Mouse (Mus musculus) heart, embryonic 12.5 days (tissue): ENCODE measurements around the gene Mlc1. TPM values are rescaled to one million over a fixed set of nuclear protein-coding genes. Genes with fewer than 3 reads are reported as not detected.
A peak's percentile ranks its signal among the peaks of the same experiment; 100 is the strongest.

Source experiments
- ATAC-seq: fragments of 200-750 bp; cut with Nextera tagmentation; 2 replicates; pipeline ENCODE4 v1.8.0; 2017; ENCODE audit warnings: moderate TSS enrichment, moderate library complexity; ENCODE audit not compliant: insufficient number of reproducible peaks, low FRiP score
- H3K27ac ChIP-seq: fragments of 300-500 bp; sonication (generic); 2 replicates; pipeline ENCODE4 v1.5.1; 2016; ENCODE audit warnings: mild to moderate bottlenecking, moderate library complexity; ENCODE audit not compliant: poor library complexity, severe bottlenecking
- H3K27me3 ChIP-seq: fragments of 300-500 bp; sonication (generic); replicated peaks from 2 replicates; pipeline ENCODE4 v1.6.1; 2016; ENCODE audit warnings: mild to moderate bottlenecking, moderate library complexity
- H3K36me3 ChIP-seq: fragments of 300-500 bp; sonication (generic); 2 replicates; pipeline ENCODE4 v1.6.1; 2016; ENCODE audit warnings: mild to moderate bottlenecking, moderate library complexity
- H3K4me1 ChIP-seq: fragments of 300-500 bp; sonication (generic); replicated peaks from 2 replicates; pipeline ENCODE4 v1.6.1; 2016; ENCODE audit warnings: mild to moderate bottlenecking
- H3K4me2 ChIP-seq: fragments of 300-500 bp; sonication (generic); 2 replicates; pipeline ENCODE4 v1.6.1; 2016; ENCODE audit warnings: mild to moderate bottlenecking, moderate library complexity
- H3K4me3 ChIP-seq: fragments of 300-500 bp; sonication (generic); 2 replicates; pipeline ENCODE4 v1.5.1; 2016; ENCODE audit warnings: mild to moderate bottlenecking
- H3K9ac ChIP-seq: fragments of 300-500 bp; sonication (generic); 2 replicates; pipeline ENCODE4 v1.6.1; 2016; ENCODE audit warnings: mild to moderate bottlenecking, moderate library complexity
- H3K9me3 ChIP-seq: fragments of 300-500 bp; sonication (generic); replicated peaks from 2 replicates; pipeline ENCODE4 v1.6.1; 2016; ENCODE audit warnings: mild to moderate bottlenecking, moderate library complexity
- WGBS: fragments of 180-500 bp; shearing (Covaris S2); methylation state at CpG from one replicate; pipeline ENCODE4 v1.1.7; 2016; 5-methylcytosine and 5-hydroxymethylcytosine counted together
- polyA plus RNA-seq: library from polyadenylated mRNA; unstranded; fragments of >200 nt; fragmentation: Nextera tagmentation; extraction: Ambion mirVana; gene quantifications from 2 replicates; pipeline ENCODE4 v1.2.1, GENCODE M21; 2016

Mlc1 gene
- polyA plus RNA-seq, 1 experiment from 2014 or later, result 0.06 TPM

- Histone ChIP-seq H3K4me3 (no peak within 1 kb of the TSS), H3K4me1 (no peaks in the 10 kb centered on the region), H3K9me3 (no peaks in the 10 kb centered on the region), H3K4me2 (no peak within 1 kb of the TSS), H3K9ac (no peak within 1 kb of the TSS), H3K36me3 (no peaks in the 10 kb centered on the region), H3K27ac (no peak within 1 kb of the TSS), H3K27me3 (no peaks in the 10 kb centered on the region)
- no peak for ATAC-seq
- WGBS, result 85% methylated on average over 31 of the region's 31 CpGs
Measured at GRCm38 (mm10) chr15:88982534-88983079, 3.8 kb upstream of the Mlc1 start, which contains the start of gene Mov10l1. Gene Mov10l1, plus strand, starts transcription at chr15:88982909.

GRCm38 (mm10) chr15:88979138-88979446, 285 bp upstream of the Mlc1 start:
- H3K4me2 ChIP-seq, result no peak overlapping the region
- H3K9me3 ChIP-seq, result no peaks in the 10 kb centered on the region
- no peaks in the 10 kb centered on the region for H3K36me3 ChIP-seq
- H3K27me3 ChIP-seq, result no peaks in the 10 kb centered on the region
- no peaks in the 10 kb centered on the region for H3K4me1 ChIP-seq
- ATAC-seq, result no peak
- H3K27ac ChIP-seq, result no peak overlapping the region
- WGBS, result 38% methylated on average over 3 of the region's 3 CpGs
- H3K4me3 ChIP-seq, result no peak overlapping the region
- H3K9ac ChIP-seq, result no peak overlapping the region

- no peak overlapping the region for H3K27ac ChIP-seq
- 74% methylated on average over 4 of the region's 4 CpGs for WGBS
Measured at GRCm38 (mm10) chr15:88972300-88972699, 6.5 kb downstream of the Mlc1 start.

GRCm38 (mm10) chr15:88964070-88964578, 14.7 kb downstream of the Mlc1 start:
- Histone ChIP-seq H3K4me3 (no peak overlapping the region), H3K36me3 (no peaks in the 10 kb centered on the region), H3K27me3 (peaks cover 8% of the 10 kb centered on the region; the same call in 1 of the 2 replicates), H3K4me2 (no peak overlapping the region), H3K4me1 (no peaks in the 10 kb centered on the region), H3K9me3 (no peaks in the 10 kb centered on the region), H3K27ac (no peak overlapping the region), H3K9ac (no peak overlapping the region)
- WGBS, result 80% methylated on average over 2 of the region's 2 CpGs
- ATAC-seq, result no peak

More at GRCm38 (mm10) chr15:88972300-88972699, 6.5 kb downstream of the Mlc1 start:
- Histone ChIP-seq H3K27me3 (no peaks in the 10 kb centered on the region), H3K9ac (no peak overlapping the region), H3K36me3 (no peaks in the 10 kb centered on the region), H3K4me3 (no peak overlapping the region), H3K9me3 (no peaks in the 10 kb centered on the region), H3K4me2 (no peak overlapping the region), H3K4me1 (no peaks in the 10 kb centered on the region)
- ATAC-seq, result no peak

DNA sequence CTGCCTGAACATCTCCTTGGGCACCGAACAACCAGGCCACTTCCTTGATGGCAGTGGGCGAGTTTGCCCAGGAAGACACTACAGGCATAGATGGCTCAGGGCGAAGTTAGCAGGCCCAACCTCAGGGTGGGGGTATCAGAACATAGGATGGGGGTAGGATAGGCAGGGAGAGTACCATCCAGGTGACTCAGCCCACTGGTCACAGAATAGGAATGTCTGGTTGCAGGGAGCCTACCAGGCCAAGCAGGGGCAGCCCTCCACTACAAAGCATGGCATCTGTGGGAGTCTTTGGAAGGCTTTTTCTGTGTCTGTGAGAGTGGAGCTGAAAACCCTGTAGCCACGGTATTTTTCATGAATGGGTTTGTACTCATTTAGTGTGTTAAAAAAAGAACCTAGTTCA, 21.3 kb downstream of the Mlc1 start:
- no peak overlapping the region for H3K4me2 ChIP-seq
- peaks cover 46% of the 10 kb centered on the region for H3K27me3 ChIP-seq
- H3K9ac ChIP-seq, result no peak overlapping the region
- H3K36me3 ChIP-seq, result no peaks in the 10 kb centered on the region
- H3K9me3 ChIP-seq, result no peaks in the 10 kb centered on the region
- H3K4me1 ChIP-seq, result peaks cover 7% of the 10 kb centered on the region
- WGBS, result 75% methylated on average over 4 of the region's 4 CpGs
- H3K4me3 ChIP-seq, result no peak overlapping the region
- no peak overlapping the region for H3K27ac ChIP-seq
- no peak for ATAC-seq

GRCm38 (mm10) chr15:88955342-88955741, 23.5 kb downstream of the Mlc1 start:
- H3K9me3 ChIP-seq, result no peaks in the 10 kb centered on the region
- H3K36me3 ChIP-seq, result no peaks in the 10 kb centered on the region
- no peak overlapping the region for H3K27ac ChIP-seq
- H3K27me3 ChIP-seq, result peaks cover 42% of the 10 kb centered on the region
- H3K4me2 ChIP-seq, result no peak overlapping the region; the same call in 1 of the 2 replicates
- no peak overlapping the region for H3K4me3 ChIP-seq
- H3K9ac ChIP-seq, result no peak overlapping the region
- ATAC-seq, result no peak
- H3K4me1 ChIP-seq, result peaks cover 7% of the 10 kb centered on the region
- 83% methylated on average over 6 of the region's 6 CpGs for WGBS

GRCm38 (mm10) chr15:88954368-88955072, 24.3 kb downstream of the Mlc1 start, which contains the start of gene Ttll8:
Gene Ttll8, minus strand, starts transcription at chr15:88954418.
- peak within 1 kb of the TSS; percentile 61 for H3K9ac ChIP-seq
- no peaks in the 10 kb centered on the region for H3K36me3 ChIP-seq
- peaks cover 7% of the 10 kb centered on the region for H3K4me1 ChIP-seq
- H3K27ac ChIP-seq, result no peak within 1 kb of the TSS
- H3K9me3 ChIP-seq, result no peaks in the 10 kb centered on the region
- 0 out of 2 replicates have a peak, but pooled peaks have one; percentile 51 for ATAC-seq
- 4% methylated on average over 53 of the region's 53 CpGs for WGBS
- H3K4me2 ChIP-seq, result peak within 1 kb of the TSS; percentile 89
- H3K4me3 ChIP-seq, result peak within 1 kb of the TSS; percentile 49
- peaks cover 42% of the 10 kb centered on the region for H3K27me3 ChIP-seq

DNA sequence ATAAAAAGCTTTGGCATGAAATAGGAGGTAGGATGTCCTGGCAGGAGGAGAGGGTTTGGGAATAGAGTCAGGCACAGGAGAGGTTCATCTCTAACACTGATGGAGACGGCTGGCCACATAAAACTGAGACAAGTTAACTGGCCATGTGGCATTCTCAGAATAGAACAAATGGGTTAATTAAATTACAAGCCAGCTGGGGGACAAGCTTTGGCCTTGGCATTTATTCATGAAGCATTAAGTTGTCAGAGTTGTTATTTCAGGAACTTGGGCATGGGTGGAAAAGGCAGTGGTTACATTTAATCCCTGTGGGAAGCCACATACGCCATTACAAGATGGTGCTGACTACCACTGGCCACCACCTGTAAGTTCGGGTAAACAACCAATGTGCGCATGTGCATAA, 27.6 kb downstream of the Mlc1 start:
- no peaks in the 10 kb centered on the region for H3K36me3 ChIP-seq
- H3K9ac ChIP-seq, result no peak overlapping the region
- H3K27me3 ChIP-seq, result peaks cover 34% of the 10 kb centered on the region
- H3K4me1 ChIP-seq, result peaks cover 7% of the 10 kb centered on the region
- H3K9me3 ChIP-seq, result no peaks in the 10 kb centered on the region
- no peak overlapping the region for H3K27ac ChIP-seq
- H3K4me2 ChIP-seq, result no peak overlapping the region
- no peak for ATAC-seq
- H3K4me3 ChIP-seq, result no peak overlapping the region
- 85% methylated on average over 4 of the region's 4 CpGs for WGBS

DNA sequence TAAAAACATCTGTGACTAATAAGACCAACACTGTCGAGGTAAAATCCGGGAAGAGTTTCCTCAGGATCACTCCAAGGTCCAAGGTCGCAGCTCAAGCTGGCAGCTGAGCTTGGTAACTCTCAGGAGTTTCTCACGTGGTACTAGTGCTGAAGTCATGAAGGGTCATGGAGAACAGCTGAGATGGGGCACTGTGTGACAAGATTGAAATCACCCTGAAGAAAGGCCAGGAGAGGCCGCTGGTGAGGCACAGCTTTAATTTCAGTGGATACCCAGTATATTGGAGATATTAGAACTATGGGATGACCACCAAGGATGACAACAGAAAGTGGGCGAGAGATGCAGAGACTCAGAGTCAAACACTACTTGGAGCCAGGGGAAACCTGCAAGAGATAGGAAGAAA, 32.0 kb downstream of the Mlc1 start:
- Histone ChIP-seq H3K9ac (no peak overlapping the region), H3K4me2 (no peak overlapping the region), H3K27ac (no peak overlapping the region), H3K4me1 (peaks cover 5% of the 10 kb centered on the region), H3K4me3 (no peak overlapping the region), H3K27me3 (no peaks in the 10 kb centered on the region), H3K36me3 (no peaks in the 10 kb centered on the region), H3K9me3 (no peaks in the 10 kb centered on the region; the same call in 1 of the 2 replicates)
- WGBS, result 52% methylated on average over 6 of the region's 6 CpGs
- ATAC-seq, result no peak

GRCm38 (mm10) chr15:88943896-88944551, 34.8 kb downstream of the Mlc1 start:
- no peak for ATAC-seq
- Histone ChIP-seq H3K9ac (no peak overlapping the region), H3K27ac (no peak overlapping the region), H3K4me2 (no peak overlapping the region), H3K36me3 (no peaks in the 10 kb centered on the region), H3K4me3 (no peak overlapping the region), H3K4me1 (peaks cover 5% of the 10 kb centered on the region), H3K27me3 (no peaks in the 10 kb centered on the region), H3K9me3 (no peaks in the 10 kb centered on the region; the same call in 1 of the 2 replicates)
- 73% methylated on average over 5 of the region's 5 CpGs for WGBS

- no peak overlapping the region for H3K4me3 ChIP-seq
- ATAC-seq, result no peak
- no peaks in the 10 kb centered on the region for H3K36me3 ChIP-seq
- no peaks in the 10 kb centered on the region; the same call in 1 of the 2 replicates for H3K9me3 ChIP-seq
- H3K4me2 ChIP-seq, result no peak overlapping the region
- H3K4me1 ChIP-seq, result peaks cover 5% of the 10 kb centered on the region
- WGBS, result 26% methylated on average over 5 of the region's 5 CpGs
- H3K27me3 ChIP-seq, result no peaks in the 10 kb centered on the region
- H3K27ac ChIP-seq, result 0 out of 2 replicates have a peak overlapping the region, but pooled peaks have one; percentile 21
- H3K9ac ChIP-seq, result no peak overlapping the region
Measured at GRCm38 (mm10) chr15:88942783-88943182, 36.0 kb downstream of the Mlc1 start.
